Mouse (Mus musculus) bone marrow macrophage, adult 2 months (primary cell): ENCODE measurements at regions not wholly inside any gene's neighbourhood (a gene's known extent, or its start where the extent isn't known, plus 50 kb on each side); places are given as distances from the start of the nearest gene placed in this dataset.

ENCODE experiments used
- CTCF ChIP-seq: IDR thresholded peaks from 2 replicates; pipeline ENCODE4 v1.5.1; 2012; ENCODE audit warnings: low read depth, mild to moderate bottlenecking, low read length, moderate library complexity
- POLR2A ChIP-seq: IDR thresholded peaks from 2 replicates; pipeline ENCODE4 v1.6.1; 2012; ENCODE audit warnings: mild to moderate bottlenecking, low read depth, low read length, borderline replicate concordance

GRCm38 (mm10) chr1:76829690-76830089 is 685.2 kb downstream of the Epha4 start:
- TF ChIP-seq CTCF (no peak), POLR2A (no peak)
